ENCODE assay signal across 1 mouse cellular context in the genomic region with DNA sequence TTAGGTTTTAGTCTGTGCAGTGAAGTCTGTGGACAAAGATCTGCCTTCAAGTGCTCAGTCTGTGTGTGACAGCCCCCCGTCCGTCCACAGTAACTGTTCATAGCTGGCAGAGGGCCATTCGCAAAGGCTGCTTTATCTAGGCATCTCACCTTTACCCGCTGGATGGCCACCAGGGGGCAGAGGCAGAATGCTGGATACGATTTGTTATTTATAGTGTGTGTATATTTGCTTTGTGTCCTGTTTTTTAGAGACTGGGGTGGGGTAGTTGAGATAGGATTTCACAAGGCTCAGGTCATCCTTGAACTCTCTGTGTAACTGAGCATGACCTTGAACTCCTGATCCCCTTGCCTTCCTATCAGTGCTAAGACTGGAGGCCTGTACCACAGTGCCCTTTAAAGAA.
TF ChIP-seq lines count a peak whose summit lies in the region.

No protein-coding gene starts in this region.

TF ChIP-seq in MEL, 35 proteins besides CTCF, POLR2A, EP300 and RAD21 (continued from another document):
- TF ChIP-seq NELFE (IDR thresholded peaks at IDR 0.05; ENCODE audit: low read depth, low read length) = no peak
- no peak; the same call in 1 of the 2 replicates for TF ChIP-seq MXI1 (IDR thresholded peaks at IDR 0.05; ENCODE audit: low read depth, low read length)
- 0 out of 2 replicates have a peak, but pooled peaks have one; percentile 37 for TF ChIP-seq ZNF384 (IDR thresholded peaks at IDR 0.05; ENCODE audit: low read depth, low read length)
- TF ChIP-seq UBTF (IDR thresholded peaks at IDR 0.05; ENCODE audit: borderline replicate concordance, insufficient read depth, low read depth, low read length) = no peak
- TF ChIP-seq TAL1 (IDR thresholded peaks at IDR 0.05; ENCODE audit: low read length) = no peak
